Mouse (Mus musculus) embryonic facial prominence, embryonic 14.5 days (tissue): Measurements from ENCODE around the gene Mettl1. TPM values are rescaled to one million over a fixed set of nuclear protein-coding genes. Genes with fewer than 3 reads are reported as not detected.

Experiments used
- ATAC-seq: fragments of 200-750 bp; cut with Nextera tagmentation; 2 replicates; pipeline ENCODE4 v1.8.0; 2017; ENCODE audit warnings: low read depth, moderate number of reproducible peaks, moderate TSS enrichment
- DNase-seq: peaks from one replicate; pipeline ENCODE4 v3.0.0-alpha.2; 2015; ENCODE audit warnings: low spot score
- H3K27ac ChIP-seq: fragments of 300-500 bp; sonication (generic); replicated peaks from 2 replicates; pipeline ENCODE4 v1.5.1; 2014; ENCODE audit warnings: low read depth, mild to moderate bottlenecking, low read length, moderate library complexity
- H3K27me3 ChIP-seq: fragments of 300-500 bp; sonication (generic); replicated peaks from 2 replicates; pipeline ENCODE4 v1.6.1; 2014; ENCODE audit warnings: low read length; ENCODE audit not compliant: control insufficient read depth, insufficient read depth
- H3K36me3 ChIP-seq: fragments of 300-500 bp; sonication (generic); 2 replicates; pipeline ENCODE4 v1.6.1; 2014; ENCODE audit warnings: low read length, mixed read lengths; ENCODE audit not compliant: control insufficient read depth, insufficient read depth
- H3K4me1 ChIP-seq: fragments of 300-500 bp; sonication (generic); 2 replicates; pipeline ENCODE4 v1.6.1; 2014; ENCODE audit warnings: antibody characterized with exemption, low read length; ENCODE audit not compliant: control insufficient read depth, insufficient read depth
- H3K4me2 ChIP-seq: fragments of 300-500 bp; sonication (generic); 2 replicates; pipeline ENCODE4 v1.6.1; 2014; ENCODE audit warnings: low read depth, mild to moderate bottlenecking, low read length, moderate library complexity, mixed read lengths
- H3K4me3 ChIP-seq: fragments of 300-500 bp; sonication (generic); 2 replicates; pipeline ENCODE4 v1.5.1; 2014; ENCODE audit warnings: low read depth, mild to moderate bottlenecking, low read length
- H3K9ac ChIP-seq: fragments of 300-500 bp; sonication (generic); 2 replicates; pipeline ENCODE4 v1.6.1; 2014; ENCODE audit warnings: low read depth, mild to moderate bottlenecking, low read length, moderate library complexity, mixed read lengths
- H3K9me3 ChIP-seq: fragments of 300-500 bp; sonication (generic); 2 replicates; pipeline ENCODE4 v1.6.1; 2016; ENCODE audit warnings: low read length; ENCODE audit not compliant: control insufficient read depth
- WGBS: fragments of 180-500 bp; shearing (Covaris S2); extraction: QIAGEN DNeasy Blood & Tissue Kit; methylation state at CpG from one replicate; pipeline ENCODE4 v1.1.7; 2014; 5-methylcytosine and 5-hydroxymethylcytosine counted together
- microRNA counts: library from miRNA; unstranded; fragments of <30 nt; microRNA quantifications from one replicate; lab custom pipeline; 2017
- microRNA-seq: library from miRNA; unstranded; fragments of <30 nt; microRNA quantifications from one replicate; pipeline ENCODE4, GENCODE M21; 2016; ENCODE audit warnings: borderline number of aligned reads
- polyA plus RNA-seq: library from polyadenylated mRNA; unstranded; fragments of >200 nt; fragmentation: Nextera tagmentation; extraction: Ambion mirVana; gene quantifications from 2 replicates; pipeline ENCODE4 v1.2.1, GENCODE M21; 2014

Mettl1 gene
- polyA plus RNA-seq, 1 experiment from 2014 or later, result 47.7 TPM

- Histone ChIP-seq H3K27ac (no peak overlapping the region), H3K27me3 (peaks cover 60% of the 10 kb centered on the region), H3K36me3 (0 out of 2 replicates have a peak, but pooled peaks cover 13% of the 10 kb centered on the region), H3K9ac (peak overlapping the region; percentile 40), H3K4me1 (peaks cover 13% of the 10 kb centered on the region), H3K4me2 (peak overlapping the region; percentile 52), H3K9me3 (no peaks in the 10 kb centered on the region), H3K4me3 (peak overlapping the region; percentile 33)
- DNase-seq, result peak; percentile 50
- WGBS, result 9% methylated on average over 57 of the region's 57 CpGs
- ATAC-seq, result no peak; the same call in 1 of the 2 replicates
These were observed 49.6 kb downstream of the Mettl1 start for GRCm38 (mm10) chr10:127090560-127091411.

DNA sequence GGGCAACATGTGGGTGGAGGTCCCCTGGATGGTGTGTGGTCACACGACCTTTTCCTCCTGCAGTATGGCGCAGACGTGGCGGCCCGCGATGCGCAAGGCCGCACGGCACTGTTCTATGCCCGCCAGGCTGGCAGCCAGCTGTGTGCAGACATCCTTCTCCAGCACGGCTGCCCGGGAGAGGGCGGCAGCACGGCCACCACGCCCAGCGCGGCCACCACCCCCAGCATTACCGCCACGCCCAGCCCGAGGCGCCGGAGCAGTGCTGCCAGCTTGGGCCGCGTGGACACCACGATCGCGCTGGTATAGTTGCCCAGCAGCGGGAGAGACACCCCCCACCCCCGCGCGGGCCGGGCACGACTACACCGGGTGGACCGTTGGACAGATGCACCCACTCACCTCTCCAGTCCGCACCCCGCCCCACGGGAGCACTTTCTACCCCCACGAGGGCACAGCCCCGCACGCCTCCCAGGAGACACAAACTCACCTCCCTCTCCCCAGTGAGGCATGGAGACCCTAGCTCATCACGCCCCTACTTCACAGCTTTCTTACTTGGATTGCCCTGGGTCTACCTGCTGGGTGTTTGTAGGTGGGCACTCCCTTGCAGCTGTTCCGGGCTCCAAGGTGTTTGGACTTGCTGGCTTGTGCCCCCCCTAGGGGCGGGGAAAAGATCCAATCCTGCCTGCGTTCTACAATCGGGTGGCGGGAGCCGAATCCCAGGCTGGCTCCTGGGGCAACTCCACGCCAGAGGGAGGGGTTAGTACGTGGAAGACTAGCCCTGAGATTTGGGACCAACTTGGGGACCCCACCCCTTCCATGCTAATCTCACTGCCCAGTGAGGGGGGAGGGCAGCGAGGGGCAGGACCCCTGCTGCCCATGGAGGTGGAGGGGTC, 50.5 kb downstream of the Mettl1 start:
- Histone ChIP-seq H3K4me1 (peaks cover 13% of the 10 kb centered on the region), H3K4me3 (peak overlapping the region; percentile 33), H3K27me3 (peaks cover 60% of the 10 kb centered on the region), H3K9me3 (no peaks in the 10 kb centered on the region), H3K9ac (peak overlapping the region; percentile 40), H3K27ac (no peak overlapping the region), H3K4me2 (peak overlapping the region; percentile 52), H3K36me3 (0 out of 2 replicates have a peak, but pooled peaks cover 13% of the 10 kb centered on the region)
- 4% methylated on average over 23 of the region's 51 CpGs for WGBS
- DNase-seq (peak; percentile 47), ATAC-seq (peak; percentile 30; the same call in 1 of the 2 replicates)

DNA sequence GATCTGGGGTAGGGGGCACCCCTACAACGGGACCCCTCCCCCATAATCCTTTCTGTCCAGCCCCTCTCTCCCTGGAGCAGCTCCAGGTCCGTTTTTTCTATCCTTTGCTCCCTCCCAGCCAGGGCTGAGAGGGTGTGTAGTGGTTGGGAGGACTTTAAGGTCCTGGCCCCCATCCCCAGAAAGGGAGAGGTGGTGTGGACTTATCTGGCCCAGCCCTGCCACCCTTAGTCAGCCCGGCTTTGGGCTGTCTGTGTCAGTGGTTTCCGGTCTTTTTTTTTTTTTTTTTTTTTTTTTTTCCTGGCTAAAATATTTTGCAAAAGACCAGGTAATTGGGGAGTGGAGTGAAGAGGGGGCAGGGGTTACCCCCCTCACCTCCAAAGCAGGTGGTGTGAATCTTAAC, 51.5 kb downstream of the Mettl1 start:
- peaks cover 17% of the 10 kb centered on the region for H3K36me3 ChIP-seq
- peaks cover 13% of the 10 kb centered on the region for H3K4me1 ChIP-seq
- no peak overlapping the region for H3K4me3 ChIP-seq
- WGBS, result 56% methylated on average over 4 of the region's 4 CpGs
- peaks cover 53% of the 10 kb centered on the region for H3K27me3 ChIP-seq
- H3K4me2 ChIP-seq, result no peak overlapping the region
- no peak overlapping the region for H3K9ac ChIP-seq
- DNase-seq (no peak), ATAC-seq (no peak)
- H3K27ac ChIP-seq, result no peak overlapping the region
- H3K9me3 ChIP-seq, result no peaks in the 10 kb centered on the region

DNA sequence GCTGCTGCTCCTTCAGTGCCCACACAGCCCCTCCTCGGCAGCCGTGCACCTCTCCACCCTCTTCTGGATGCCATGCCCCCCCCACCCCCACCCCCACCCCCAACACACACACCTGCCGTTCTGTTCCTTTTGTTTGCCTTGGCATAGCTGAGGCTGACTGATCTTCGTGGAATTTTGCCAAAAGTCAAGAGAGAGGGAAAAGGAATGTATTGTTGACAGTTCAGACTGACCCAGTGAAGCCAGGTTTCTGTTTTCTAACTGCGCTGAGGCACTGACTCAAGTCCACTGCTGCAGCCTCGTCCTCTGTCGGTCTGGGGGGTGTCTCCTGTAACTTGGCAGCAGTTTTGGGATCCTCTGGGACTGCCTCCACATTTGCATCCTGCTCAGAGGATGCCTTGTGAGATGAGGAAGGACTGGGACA, 53.2 kb downstream of the Mettl1 start:
- Histone ChIP-seq H3K9ac (no peak overlapping the region), H3K27ac (no peak overlapping the region), H3K27me3 (peaks cover 41% of the 10 kb centered on the region), H3K9me3 (no peaks in the 10 kb centered on the region), H3K4me3 (no peak overlapping the region), H3K36me3 (peaks cover 30% of the 10 kb centered on the region), H3K4me2 (no peak overlapping the region), H3K4me1 (peaks cover 13% of the 10 kb centered on the region)
- ATAC-seq, result peak; percentile 19
- 27% methylated on average over 7 of the region's 7 CpGs for WGBS
- DNase-seq, result peak; percentile 65

MicroRNAs encoded within 50 kb of the gene (microRNA counts, 519-probe panel; counts per million panel counts)
- microRNA mmu-miR-26a (lab: Ali Mortazavi, UCI) (2,601 counts per million, percentile 54 among the panel's probes with 10 or more counts), microRNA mmu-miR-546 (lab: Ali Mortazavi, UCI) (19.3 counts per million)

Small RNAs within 50 kb of the gene (microRNA-seq; reads per million reads assigned to microRNA genes)
- gene Mir26a-2 (57.9 reads per million, percentile 47 among the genes with 10 or more reads in this experiment), gene Mir546 (not detected)

Other genes starting within 250 kb of the Mettl1 start
- gene Atp23, start 140.1 kb upstream of the Mettl1 start, polyA plus RNA-seq, result 16.7 and 20.6 TPM in 2 replicates
- gene Ctdsp2, start 62.7 kb upstream of the Mettl1 start, polyA plus RNA-seq, result 109 and 116 TPM in 2 replicates
- gene Avil, start 40.7 kb upstream of the Mettl1 start, polyA plus RNA-seq, result 7.8 and 9.0 TPM in 2 replicates
- gene Tsfm, start 10.6 kb upstream of the Mettl1 start, polyA plus RNA-seq, result 61.0 and 61.3 TPM in 2 replicates
- gene Eef1akmt3, start 99 bp downstream of the Mettl1 start, polyA plus RNA-seq, result 0.84 and 1.0 TPM in 2 replicates
- gene Cyp27b1, start 6.8 kb downstream of the Mettl1 start, polyA plus RNA-seq, result 0.13 and 0.29 TPM in 2 replicates
- 1.5 and 2.0 TPM in 2 replicates for gene March9, start 18.8 kb downstream of the Mettl1 start, polyA plus RNA-seq
- gene Cdk4, start 22.1 kb downstream of the Mettl1 start, polyA plus RNA-seq, result 1,371 and 1,625 TPM in 2 replicates
- gene Tspan31, start 28.9 kb downstream of the Mettl1 start, polyA plus RNA-seq, result 51.8 and 53.6 TPM in 2 replicates
- gene Agap2, start 33.9 kb downstream of the Mettl1 start, polyA plus RNA-seq, result 0.45 and 0.72 TPM in 2 replicates
- gene Os9, start 79.7 kb downstream of the Mettl1 start, polyA plus RNA-seq, result 59.3 and 62.9 TPM in 2 replicates
- gene B4galnt1, start 123.8 kb downstream of the Mettl1 start, polyA plus RNA-seq, result 9.0 and 9.8 TPM in 2 replicates
- gene Slc26a10, start 139.2 kb downstream of the Mettl1 start, polyA plus RNA-seq, result 0.86 and 1.7 TPM in 2 replicates
- gene Arhgef25, start 148.7 kb downstream of the Mettl1 start, polyA plus RNA-seq, result 76.7 and 87.7 TPM in 2 replicates
- gene Dtx3, start 154.3 kb downstream of the Mettl1 start, polyA plus RNA-seq, result 112 and 120 TPM in 2 replicates
- gene Pip4k2c, start 170.2 kb downstream of the Mettl1 start, polyA plus RNA-seq, result 19.3 and 20.7 TPM in 2 replicates
- gene Kif5a, start 221.9 kb downstream of the Mettl1 start, polyA plus RNA-seq, result 13.7 and 14.6 TPM in 2 replicates
- gene Dctn2, start 225.0 kb downstream of the Mettl1 start, polyA plus RNA-seq, result 166 and 186 TPM in 2 replicates
- gene Mbd6, start 247.6 kb downstream of the Mettl1 start, polyA plus RNA-seq, result 15.8 and 17.6 TPM in 2 replicates